Mouse (Mus musculus): ENCODE results near the gene Ppp4r3b. TPM values are rescaled to one million over a fixed set of nuclear protein-coding genes. Genes with fewer than 3 reads are reported as not detected.

The Ppp4r3b gene
- polyA plus RNA-seq, 1 experiment from 2014 or later: 47.7 TPM

DNA sequence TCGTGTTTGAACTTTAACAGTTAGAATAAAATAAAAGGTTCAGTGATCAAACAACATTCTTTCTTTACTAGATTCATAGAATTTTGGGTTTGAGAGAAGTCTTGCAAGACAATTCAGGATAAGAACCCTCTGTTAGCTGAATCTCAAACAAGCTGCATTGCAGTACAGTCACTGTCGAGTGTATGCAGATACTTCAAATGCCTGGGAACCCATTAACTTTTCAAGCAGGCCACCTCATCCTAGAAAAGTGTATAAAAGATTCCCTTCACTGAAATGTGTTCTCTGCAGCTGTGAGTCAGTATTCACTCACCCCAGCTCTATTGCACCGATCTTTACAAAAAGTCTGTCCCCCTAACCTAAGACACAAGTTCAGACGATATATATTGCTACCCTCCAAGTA lies 73.3 kb downstream of the Ppp4r3b start:
- Histone ChIP-seq H3K9ac (ENCODE audit: low read depth, low read length) (no peak overlapping the region; the same call in 1 of the 2 replicates), H3K9me3 (ENCODE audit: control insufficient read depth) (no peaks in the 10 kb centered on the region), H3K4me3 (ENCODE audit: low read depth, low read length) (peak overlapping the region; percentile 82), H3K4me2 (replicated peaks; ENCODE audit: low read depth) (peak overlapping the region; percentile 80), H3K27ac (ENCODE audit: low read depth, low read length) (no peak overlapping the region), H3K27me3 (replicated peaks; ENCODE audit: control insufficient read depth, insufficient read depth, low read length) (no peaks in the 10 kb centered on the region), H3K4me1 (replicated peaks; ENCODE audit: control insufficient read depth, insufficient read depth, low read length) (no peaks in the 10 kb centered on the region; the same call in 1 of the 2 replicates), H3K36me3 (ENCODE audit: control insufficient read depth, insufficient read depth) (0 out of 2 replicates have a peak, but pooled peaks cover 7% of the 10 kb centered on the region)
- WGBS: 52% methylated on average over 4 of the region's 4 CpGs
- ATAC-seq: no peak
- no peak for TF ChIP-seq CTCF (IDR thresholded peaks at IDR 0.05; ENCODE audit: low read depth)

DNA sequence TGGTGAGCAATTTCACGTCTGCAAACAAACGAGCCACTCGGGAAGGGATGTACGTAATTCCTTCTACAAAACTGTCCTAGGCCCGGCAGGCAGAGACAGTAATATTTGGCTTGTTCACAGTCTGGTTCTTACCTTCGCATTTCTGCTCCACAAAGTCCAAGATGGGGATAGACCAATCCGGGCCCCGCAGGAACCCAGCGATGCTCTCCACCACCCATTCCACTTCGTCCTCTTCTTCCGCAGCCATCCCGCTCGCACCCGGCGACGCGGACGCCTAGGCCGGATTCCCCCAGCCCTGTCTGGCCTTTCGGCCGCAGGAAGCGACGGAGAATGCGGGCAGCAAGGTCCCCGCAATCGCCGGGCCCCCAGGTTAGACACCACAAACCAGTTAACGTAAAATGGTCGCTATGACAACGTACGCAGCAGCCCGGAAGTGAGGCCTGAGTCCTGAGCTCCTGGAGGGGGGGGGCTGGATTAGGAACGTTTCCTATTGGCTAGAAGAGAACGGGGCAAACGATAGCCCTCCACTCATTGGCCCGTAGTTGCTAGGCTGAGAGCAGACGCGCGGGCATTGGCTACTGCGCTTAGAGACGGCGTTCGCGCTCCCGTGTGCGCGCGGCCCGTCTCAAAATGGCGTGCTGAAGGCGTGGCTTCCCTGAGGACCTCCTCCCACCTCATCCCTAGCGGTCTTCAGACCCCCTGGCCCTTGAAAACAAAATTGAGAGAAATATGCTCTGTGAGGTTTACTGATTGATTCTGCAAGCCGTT lies 74.4 kb downstream of the Ppp4r3b start, which contains the start of gene Cfap36:
Gene Cfap36, minus strand, starts transcription at position 527 of the 768 bp plus-strand sequence.
- H3K27me3 ChIP-seq (replicated peaks; ENCODE audit: control insufficient read depth, insufficient read depth, low read length): no peaks in the 10 kb centered on the region
- 0 out of 2 replicates have a peak, but pooled peaks cover 7% of the 10 kb centered on the region for H3K36me3 ChIP-seq (ENCODE audit: control insufficient read depth, insufficient read depth)
- H3K9ac ChIP-seq (ENCODE audit: low read depth, low read length): peak within 1 kb of the TSS; percentile 54
- no peak for TF ChIP-seq CTCF (IDR thresholded peaks at IDR 0.05; ENCODE audit: low read depth)
- no peak within 1 kb of the TSS for H3K27ac ChIP-seq (ENCODE audit: low read depth, low read length)
- H3K9me3 ChIP-seq (ENCODE audit: control insufficient read depth): no peaks in the 10 kb centered on the region
- WGBS: under 1% methylated on average over 53 of the region's 53 CpGs
- H3K4me1 ChIP-seq (replicated peaks; ENCODE audit: control insufficient read depth, insufficient read depth, low read length): no peaks in the 10 kb centered on the region; the same call in 1 of the 2 replicates
- H3K4me3 ChIP-seq (ENCODE audit: low read depth, low read length): peak within 1 kb of the TSS; percentile 82
- peak; percentile 100 for ATAC-seq
- H3K4me2 ChIP-seq (replicated peaks; ENCODE audit: low read depth): peak within 1 kb of the TSS; percentile 80

DNA sequence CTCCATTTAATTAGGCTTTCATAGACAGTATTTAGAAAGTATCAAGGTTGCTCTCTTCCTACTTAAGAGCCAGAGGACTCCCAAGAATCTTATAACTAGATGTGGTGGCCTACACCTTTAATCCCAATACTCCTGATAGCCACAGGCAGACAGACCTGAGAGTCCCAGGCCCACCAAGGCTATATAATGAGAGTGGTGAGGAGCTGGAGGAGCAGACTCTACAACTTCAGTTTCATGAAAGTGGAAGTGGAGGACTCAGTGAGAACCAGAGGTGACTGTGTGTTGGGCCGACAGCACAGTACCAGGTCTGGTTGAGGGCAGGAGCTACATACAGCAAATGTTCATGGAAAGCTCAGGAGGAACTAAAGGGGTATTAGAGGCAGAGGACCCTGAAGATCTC lies 75.0 kb downstream of the Ppp4r3b start:
- 100% methylated on average over 1 of the region's 1 CpGs for WGBS
- H3K4me3 ChIP-seq (ENCODE audit: low read depth, low read length): peak overlapping the region; percentile 82
- no peaks in the 10 kb centered on the region; the same call in 1 of the 2 replicates for H3K4me1 ChIP-seq (replicated peaks; ENCODE audit: control insufficient read depth, insufficient read depth, low read length)
- H3K9me3 ChIP-seq (ENCODE audit: control insufficient read depth): no peaks in the 10 kb centered on the region
- no peaks in the 10 kb centered on the region for H3K27me3 ChIP-seq (replicated peaks; ENCODE audit: control insufficient read depth, insufficient read depth, low read length)
- no peak for ATAC-seq
- H3K27ac ChIP-seq (ENCODE audit: low read depth, low read length): no peak overlapping the region
- H3K9ac ChIP-seq (ENCODE audit: low read depth, low read length): no peak overlapping the region
- TF ChIP-seq CTCF (IDR thresholded peaks at IDR 0.05; ENCODE audit: low read depth): no peak
- H3K36me3 ChIP-seq (ENCODE audit: control insufficient read depth, insufficient read depth): 0 out of 2 replicates have a peak, but pooled peaks cover 2% of the 10 kb centered on the region
- peak overlapping the region; percentile 80 for H3K4me2 ChIP-seq (replicated peaks; ENCODE audit: low read depth)

DNA sequence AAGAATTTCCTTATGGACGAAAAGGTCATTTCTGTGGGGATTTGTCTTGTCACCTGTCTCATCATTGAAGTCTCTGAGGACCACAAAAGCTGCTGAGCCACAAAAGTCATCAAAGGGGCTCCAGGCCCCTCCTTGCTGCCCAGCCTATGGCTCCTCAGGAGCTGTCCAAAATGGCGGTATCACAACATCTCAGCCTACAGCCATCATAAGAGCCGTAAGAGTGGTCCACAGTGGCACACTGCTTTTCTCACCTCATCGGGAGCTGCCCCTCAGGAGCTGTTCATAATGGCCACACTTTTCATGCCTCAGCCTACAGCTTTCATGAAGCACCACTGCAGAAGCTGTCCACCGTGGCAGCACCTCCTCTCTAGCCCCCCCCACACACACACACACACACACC lies 75.7 kb downstream of the Ppp4r3b start:
- Histone ChIP-seq H3K4me1 (replicated peaks; ENCODE audit: control insufficient read depth, insufficient read depth, low read length) (no peaks in the 10 kb centered on the region; the same call in 1 of the 2 replicates), H3K36me3 (ENCODE audit: control insufficient read depth, insufficient read depth) (no peaks in the 10 kb centered on the region), H3K4me2 (replicated peaks; ENCODE audit: low read depth) (no peak overlapping the region), H3K27me3 (replicated peaks; ENCODE audit: control insufficient read depth, insufficient read depth, low read length) (no peaks in the 10 kb centered on the region), H3K9ac (ENCODE audit: low read depth, low read length) (no peak overlapping the region), H3K9me3 (ENCODE audit: control insufficient read depth) (no peaks in the 10 kb centered on the region), H3K27ac (ENCODE audit: low read depth, low read length) (no peak overlapping the region), H3K4me3 (ENCODE audit: low read depth, low read length) (no peak overlapping the region)
- WGBS: 99% methylated on average over 5 of the region's 5 CpGs
- no peak for TF ChIP-seq CTCF (IDR thresholded peaks at IDR 0.05; ENCODE audit: low read depth)
- no peak for ATAC-seq

DNA sequence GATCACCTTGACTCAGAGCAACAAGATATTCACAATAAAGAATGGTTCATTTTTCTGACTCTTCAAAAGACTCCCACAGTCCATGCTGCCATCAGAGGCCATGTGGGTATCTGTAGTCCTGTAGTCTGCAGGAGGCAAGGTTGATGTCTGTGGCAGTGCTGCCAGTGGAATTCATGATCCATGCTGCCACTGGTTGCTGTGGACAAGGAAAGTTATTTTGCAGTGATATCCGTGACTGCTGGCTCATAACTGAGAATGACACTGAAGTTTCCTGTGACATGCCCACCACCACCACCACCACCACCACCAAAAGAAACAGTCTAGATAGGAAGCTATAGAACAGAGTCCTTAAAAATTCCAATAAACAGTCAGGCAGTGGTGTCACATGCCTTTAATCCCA lies 82.0 kb downstream of the Ppp4r3b start:
- no peak overlapping the region for H3K27ac ChIP-seq (ENCODE audit: low read depth, low read length)
- H3K9ac ChIP-seq (ENCODE audit: low read depth, low read length): no peak overlapping the region
- H3K4me3 ChIP-seq (ENCODE audit: low read depth, low read length): no peak overlapping the region
- no peaks in the 10 kb centered on the region for H3K4me1 ChIP-seq (replicated peaks; ENCODE audit: control insufficient read depth, insufficient read depth, low read length)
- H3K27me3 ChIP-seq (replicated peaks; ENCODE audit: control insufficient read depth, insufficient read depth, low read length): no peaks in the 10 kb centered on the region
- no peak overlapping the region for H3K4me2 ChIP-seq (replicated peaks; ENCODE audit: low read depth)
- no peaks in the 10 kb centered on the region for H3K9me3 ChIP-seq (ENCODE audit: control insufficient read depth)
- no peak for TF ChIP-seq CTCF (IDR thresholded peaks at IDR 0.05; ENCODE audit: low read depth)
- H3K36me3 ChIP-seq (ENCODE audit: control insufficient read depth, insufficient read depth): no peaks in the 10 kb centered on the region
- ATAC-seq: no peak
- WGBS: 80% methylated on average over 1 of the region's 1 CpGs

DNA sequence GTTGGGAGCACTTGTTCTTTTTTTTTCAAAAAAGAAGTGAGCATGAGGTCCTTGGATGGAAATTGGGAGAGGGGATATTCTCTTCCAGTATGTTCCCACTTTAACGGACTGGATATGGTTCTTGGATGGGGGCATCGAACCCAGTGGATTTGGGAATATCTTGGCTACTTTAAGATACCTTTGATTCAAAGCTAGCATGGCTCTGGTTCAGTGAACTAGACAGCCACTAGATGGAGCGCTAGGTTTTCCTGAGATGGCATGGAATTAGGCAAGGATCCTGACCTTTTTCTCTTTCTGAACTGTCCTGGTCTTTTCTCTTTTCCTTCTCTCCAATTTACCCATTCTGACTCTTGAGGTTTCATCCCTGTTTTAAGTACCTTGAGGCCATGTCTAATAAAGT lies 95.1 kb downstream of the Ppp4r3b start:
- Histone ChIP-seq H3K36me3 (ENCODE audit: control insufficient read depth, insufficient read depth) (no peaks in the 10 kb centered on the region), H3K4me3 (ENCODE audit: low read depth, low read length) (no peak overlapping the region)

More for the DNA sequence above, 95.1 kb downstream of the Ppp4r3b start:
- no peak overlapping the region for H3K27ac ChIP-seq (ENCODE audit: low read depth, low read length)
- H3K4me1 ChIP-seq (replicated peaks; ENCODE audit: control insufficient read depth, insufficient read depth, low read length): no peaks in the 10 kb centered on the region
- no peak overlapping the region for H3K9ac ChIP-seq (ENCODE audit: low read depth, low read length)
- no peaks in the 10 kb centered on the region for H3K27me3 ChIP-seq (replicated peaks; ENCODE audit: control insufficient read depth, insufficient read depth, low read length)
- TF ChIP-seq CTCF (IDR thresholded peaks at IDR 0.05; ENCODE audit: low read depth): peak; percentile 84
- 26% methylated on average over 3 of the region's 3 CpGs for WGBS
- ATAC-seq: no peak
- no peaks in the 10 kb centered on the region for H3K9me3 ChIP-seq (ENCODE audit: control insufficient read depth)
- no peak overlapping the region for H3K4me2 ChIP-seq (replicated peaks; ENCODE audit: low read depth)

Other genes starting within 250 kb of the Ppp4r3b start
- 14.3 and 15.8 TPM in 2 replicates for gene Pnpt1, start 42.1 kb upstream of the Ppp4r3b start, polyA plus RNA-seq (2015; fragmentation: Nextera tagmentation; extraction: Ambion mirVana)
- gene Cfap36, start 74.5 kb downstream of the Ppp4r3b start, polyA plus RNA-seq (2015; fragmentation: Nextera tagmentation; extraction: Ambion mirVana): 26.9 and 28.2 TPM in 2 replicates
- 6.6 and 6.9 TPM in 2 replicates for gene Ccdc88a, start 200.8 kb downstream of the Ppp4r3b start, polyA plus RNA-seq (2015; fragmentation: Nextera tagmentation; extraction: Ambion mirVana)